Mouse (Mus musculus) midbrain, postnatal 0 days (tissue): ENCODE measurements around the gene Klhdc4. TPM values are rescaled to one million over a fixed set of nuclear protein-coding genes. Genes with fewer than 3 reads are reported as not detected.

Source experiments
- ATAC-seq: fragments of 200-750 bp; cut with Nextera tagmentation; 2 replicates; pipeline ENCODE4 v1.8.0; 2017; ENCODE audit warnings: moderate number of reproducible peaks, mild to moderate bottlenecking, moderate TSS enrichment, moderate library complexity; ENCODE audit not compliant: low FRiP score
- DNase-seq: peaks from one replicate; pipeline ENCODE4 v3.0.0-alpha.2; 2015; ENCODE audit warnings: low spot score
- H3K27ac ChIP-seq: fragments of 300-500 bp; sonication (generic); 2 replicates; pipeline ENCODE4 v1.5.1; 2014; ENCODE audit warnings: low read depth, mild to moderate bottlenecking, low read length, mixed read lengths
- H3K27me3 ChIP-seq: fragments of 300-500 bp; sonication (generic); 2 replicates; pipeline ENCODE4 v1.6.1; 2014; ENCODE audit warnings: low read length, control low read depth, mixed read lengths; ENCODE audit not compliant: insufficient read depth
- H3K36me3 ChIP-seq: fragments of 300-500 bp; sonication (generic); 2 replicates; pipeline ENCODE4 v1.6.1; 2014; ENCODE audit warnings: low read length, control low read depth, mixed read lengths; ENCODE audit not compliant: insufficient read depth
- H3K4me1 ChIP-seq: fragments of 300-500 bp; sonication (generic); 2 replicates; pipeline ENCODE4 v1.6.1; 2014; ENCODE audit warnings: mild to moderate bottlenecking, control low read depth, antibody characterized with exemption, low read length, mixed read lengths; ENCODE audit not compliant: insufficient read depth
- H3K4me2 ChIP-seq: fragments of 300-500 bp; sonication (generic); 2 replicates; pipeline ENCODE4 v1.6.1; 2014; ENCODE audit warnings: low read depth, mild to moderate bottlenecking, low read length, mixed read lengths; ENCODE audit not compliant: poor library complexity, severe bottlenecking
- H3K4me3 ChIP-seq: fragments of 300-500 bp; sonication (generic); 2 replicates; pipeline ENCODE4 v1.5.1; 2014; ENCODE audit warnings: low read depth, mild to moderate bottlenecking, low read length, moderate library complexity
- H3K9ac ChIP-seq: fragments of 300-500 bp; sonication (generic); replicated peaks from 2 replicates; pipeline ENCODE4 v1.6.1; 2014; ENCODE audit warnings: mild to moderate bottlenecking, low read length, moderate library complexity, mixed read lengths; ENCODE audit not compliant: poor library complexity, severe bottlenecking
- H3K9me3 ChIP-seq: fragments of 300-500 bp; sonication (generic); 2 replicates; pipeline ENCODE4 v1.6.1; 2016; ENCODE audit warnings: low read length, control low read depth
- CTCF ChIP-seq: IDR thresholded peaks from 2 replicates; pipeline ENCODE4 v1.5.1; 2016; ENCODE audit warnings: antibody characterized with exemption, mild to moderate bottlenecking
- WGBS: fragments of 180-500 bp; shearing (Covaris S2); extraction: QIAGEN DNeasy Blood & Tissue Kit; methylation state at CpG from one replicate; pipeline ENCODE4 v1.1.7; 2014; 5-methylcytosine and 5-hydroxymethylcytosine counted together
- polyA plus RNA-seq: library from polyadenylated mRNA; unstranded; fragments of >200 nt; fragmentation: Nextera tagmentation; extraction: Ambion mirVana; gene quantifications from 2 replicates; pipeline ENCODE4 v1.2.1, GENCODE M21; 2015
- total RNA-seq: library from RNA; depleted of rRNA; stranded (reverse); fragments of >200 nt; gene quantifications from 2 replicates; pipeline ENCODE4 v1.2.3, GENCODE M21; 2014

Gene Klhdc4
- total and polyA plus RNA-seq, 2 experiments from 2014 or later = 30.7 to 38.3 TPM

DNA sequence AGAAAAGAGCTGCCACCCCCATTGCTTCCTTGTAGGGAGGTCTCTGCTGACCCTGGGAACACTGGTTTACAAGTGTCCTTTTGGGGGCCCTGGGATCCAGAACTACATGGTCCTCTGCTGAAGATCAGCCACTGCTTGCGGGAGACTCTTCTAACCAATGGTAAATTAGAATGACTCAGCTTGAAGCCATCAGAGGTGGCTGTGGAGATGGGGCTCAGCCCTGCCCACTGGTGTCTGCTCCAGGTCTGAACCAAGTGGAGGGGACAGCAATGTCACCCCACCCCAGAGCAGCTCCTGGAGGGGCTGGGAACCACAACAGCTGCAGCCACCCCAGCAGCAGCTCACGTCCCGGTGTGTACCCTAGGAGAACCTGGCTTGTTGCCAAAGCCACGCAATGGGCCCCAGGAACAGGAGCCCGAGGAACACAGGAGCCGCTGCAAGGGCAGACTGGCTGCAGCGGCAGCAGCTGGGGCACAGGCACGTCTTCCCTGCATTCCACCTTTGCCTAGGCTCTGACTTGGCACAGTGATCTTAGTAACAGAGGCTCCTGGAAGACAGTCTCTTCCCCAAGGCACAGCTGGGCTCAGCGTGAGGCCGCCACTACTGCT, 42.6 kb upstream of the Klhdc4 start:
- Histone ChIP-seq H3K36me3 (no peaks in the 10 kb centered on the region), H3K9me3 (no peaks in the 10 kb centered on the region), H3K27ac (no peak overlapping the region), H3K9ac (no peak overlapping the region), H3K4me3 (no peak overlapping the region), H3K4me2 (no peak overlapping the region), H3K27me3 (no peaks in the 10 kb centered on the region), H3K4me1 (peaks cover 7% of the 10 kb centered on the region; the same call in 1 of the 2 replicates)
- WGBS = 22% methylated on average over 10 of the region's 10 CpGs
- DNase-seq (no peak), ATAC-seq (no peak)
- no peak for TF ChIP-seq CTCF

DNA sequence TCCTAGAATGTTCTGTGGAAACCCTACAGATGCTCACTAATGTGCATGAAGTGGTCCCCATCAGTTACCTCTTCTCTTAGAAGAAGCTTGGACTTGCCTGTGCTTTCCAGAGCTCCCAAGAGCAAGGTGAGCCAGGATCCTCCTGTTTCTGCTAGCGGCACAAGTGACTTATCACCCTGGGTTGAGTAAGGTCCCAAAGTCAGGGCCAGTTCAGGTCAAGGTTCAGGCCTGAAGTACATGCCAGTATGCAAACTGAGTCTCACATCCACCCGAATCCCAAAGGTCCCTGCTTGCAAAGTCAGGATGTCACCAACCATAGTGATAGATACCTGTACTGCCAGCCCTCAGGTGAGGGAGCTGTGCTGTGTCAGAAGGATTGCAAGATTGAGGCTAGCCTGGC, 40.8 kb upstream of the Klhdc4 start:
- Histone ChIP-seq H3K4me2 (no peak overlapping the region), H3K4me3 (no peak overlapping the region), H3K4me1 (peaks cover 7% of the 10 kb centered on the region; the same call in 1 of the 2 replicates), H3K36me3 (no peaks in the 10 kb centered on the region), H3K27ac (no peak overlapping the region), H3K9ac (no peak overlapping the region), H3K9me3 (no peaks in the 10 kb centered on the region), H3K27me3 (no peaks in the 10 kb centered on the region)
- 96% methylated on average over 2 of the region's 2 CpGs for WGBS
- ATAC-seq = no peak
- no peak for DNase-seq
- no peak for TF ChIP-seq CTCF

DNA sequence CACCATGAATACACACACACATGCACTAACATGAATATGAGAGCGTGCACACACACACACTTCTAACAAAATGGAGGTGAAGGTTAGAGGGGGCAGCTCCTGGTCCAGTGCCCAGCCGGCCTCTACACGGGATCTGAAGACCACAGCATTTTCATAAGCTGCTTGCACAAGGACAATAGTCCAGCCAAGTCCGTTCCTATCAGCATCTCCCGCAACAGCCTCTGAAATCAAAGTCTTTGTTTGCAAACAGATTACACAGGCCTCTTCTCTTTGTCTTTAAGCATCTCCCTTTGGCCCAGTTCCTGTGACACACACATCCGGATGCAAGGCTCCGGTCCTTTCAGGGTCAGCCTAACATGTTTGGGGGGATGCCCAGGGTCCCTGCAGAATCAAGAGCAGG, 39.5 kb upstream of the Klhdc4 start:
- Histone ChIP-seq H3K4me1 (peaks cover 7% of the 10 kb centered on the region; the same call in 1 of the 2 replicates), H3K9me3 (no peaks in the 10 kb centered on the region), H3K36me3 (no peaks in the 10 kb centered on the region), H3K4me3 (no peak overlapping the region), H3K9ac (no peak overlapping the region), H3K27ac (no peak overlapping the region), H3K27me3 (no peaks in the 10 kb centered on the region), H3K4me2 (no peak overlapping the region)
- WGBS = 73% methylated on average over 7 of the region's 7 CpGs
- ATAC-seq = no peak
- no peak for DNase-seq
- no peak for TF ChIP-seq CTCF

DNA sequence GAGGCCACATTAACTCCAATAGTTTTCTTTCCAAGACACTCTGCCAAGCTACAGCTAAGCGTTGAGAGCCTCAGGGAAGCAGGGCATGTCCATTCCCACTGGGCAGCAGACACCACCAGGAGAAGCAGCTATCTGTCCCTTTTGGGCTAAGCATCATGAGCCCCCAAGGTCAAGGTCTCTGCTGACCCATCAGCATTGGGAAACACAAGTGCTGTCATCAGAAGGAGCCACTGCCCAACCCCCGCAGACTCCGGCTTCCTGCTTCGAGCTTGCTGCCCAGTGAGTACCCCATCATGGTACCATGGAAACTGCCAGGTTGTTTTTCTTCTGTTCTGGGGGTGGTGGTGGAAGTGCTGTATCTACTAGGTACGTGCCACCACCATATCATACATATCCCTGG, 38.8 kb upstream of the Klhdc4 start:
- Histone ChIP-seq H3K27ac (no peak overlapping the region), H3K27me3 (no peaks in the 10 kb centered on the region), H3K36me3 (no peaks in the 10 kb centered on the region), H3K4me3 (no peak overlapping the region), H3K9ac (no peak overlapping the region), H3K9me3 (no peaks in the 10 kb centered on the region), H3K4me2 (no peak overlapping the region), H3K4me1 (peaks cover 7% of the 10 kb centered on the region; the same call in 1 of the 2 replicates)
- ATAC-seq (no peak), DNase-seq (no peak)
- TF ChIP-seq CTCF = no peak
- WGBS = 94% methylated on average over 5 of the region's 5 CpGs

DNA sequence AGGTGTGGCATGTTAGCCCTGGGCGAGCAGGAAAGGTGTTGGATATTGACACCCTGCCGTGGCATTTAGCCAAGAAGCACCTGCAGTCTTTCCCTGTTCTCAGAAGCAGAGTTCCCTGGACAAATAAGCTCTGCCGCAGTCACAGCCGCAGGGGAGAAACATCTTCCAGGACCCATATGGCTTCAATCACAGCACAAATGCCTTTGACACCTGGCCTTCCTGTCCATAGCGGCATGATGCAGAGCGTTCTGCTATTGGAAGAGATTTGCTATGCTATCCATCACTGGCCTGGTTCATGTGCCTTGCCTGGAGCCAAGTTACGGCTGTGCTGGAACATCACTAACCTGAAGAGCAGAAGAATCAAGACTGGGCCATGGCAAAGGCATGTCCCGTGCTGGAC, 36.0 kb upstream of the Klhdc4 start:
- TF ChIP-seq CTCF = no peak
- H3K36me3 ChIP-seq = no peaks in the 10 kb centered on the region
- DNase-seq = no peak
- H3K9me3 ChIP-seq = no peaks in the 10 kb centered on the region
- ATAC-seq = no peak
- no peaks in the 10 kb centered on the region for H3K27me3 ChIP-seq
- no peak overlapping the region for H3K9ac ChIP-seq
- 91% methylated on average over 8 of the region's 8 CpGs for WGBS
- H3K4me3 ChIP-seq = no peak overlapping the region
- no peak overlapping the region for H3K27ac ChIP-seq
- H3K4me2 ChIP-seq = no peak overlapping the region
- no peaks in the 10 kb centered on the region for H3K4me1 ChIP-seq

DNA sequence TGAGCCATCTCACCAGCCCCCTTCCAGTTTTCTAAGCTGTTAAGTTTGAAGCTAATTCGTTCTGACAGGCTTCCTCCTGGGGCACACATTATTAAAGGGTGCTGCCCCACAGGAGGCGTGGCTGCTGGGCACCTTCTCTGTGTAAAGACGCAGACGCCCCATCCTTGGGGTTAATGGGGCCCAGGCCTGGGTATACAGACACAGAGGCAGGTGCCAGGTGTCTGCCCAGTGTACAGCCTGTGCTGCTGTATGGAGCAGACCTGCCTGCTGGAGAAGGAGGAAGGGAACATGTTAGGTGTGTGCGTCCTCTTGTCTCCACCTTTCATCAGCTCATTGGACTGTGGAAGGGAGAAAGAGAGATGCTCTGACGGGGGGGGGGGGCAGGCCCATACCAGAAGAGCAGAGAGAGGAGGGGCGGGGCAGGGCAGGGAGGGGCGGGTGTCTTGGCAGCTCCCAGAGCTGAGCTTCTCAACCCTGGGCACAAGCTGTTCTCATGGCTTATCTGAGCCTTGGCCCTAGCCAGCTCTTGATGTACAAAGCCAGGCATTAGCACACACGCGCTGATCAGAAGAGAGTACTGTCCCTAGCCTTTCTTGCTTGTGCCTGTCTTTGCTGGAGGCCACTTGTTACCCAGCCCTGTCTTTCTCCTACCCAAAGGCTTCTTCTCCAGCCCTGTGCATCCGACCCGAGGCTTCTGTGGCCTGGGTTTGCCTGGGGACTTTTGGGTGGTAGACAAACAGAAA, 32.6 kb upstream of the Klhdc4 start:
- H3K4me2 ChIP-seq = no peak overlapping the region
- 58% methylated on average over 10 of the region's 12 CpGs for WGBS
- no peak overlapping the region for H3K9ac ChIP-seq
- no peak overlapping the region for H3K4me3 ChIP-seq
- H3K27me3 ChIP-seq = no peaks in the 10 kb centered on the region
- ATAC-seq = 0 out of 2 replicates have a peak, but pooled peaks have one; percentile 23
- H3K36me3 ChIP-seq = no peaks in the 10 kb centered on the region
- DNase-seq = no peak
- H3K9me3 ChIP-seq = no peaks in the 10 kb centered on the region
- no peak for TF ChIP-seq CTCF
- no peaks in the 10 kb centered on the region for H3K4me1 ChIP-seq
- no peak overlapping the region for H3K27ac ChIP-seq
